ENCODE assay signal across 17 mouse cellular contexts in the genomic region with DNA sequence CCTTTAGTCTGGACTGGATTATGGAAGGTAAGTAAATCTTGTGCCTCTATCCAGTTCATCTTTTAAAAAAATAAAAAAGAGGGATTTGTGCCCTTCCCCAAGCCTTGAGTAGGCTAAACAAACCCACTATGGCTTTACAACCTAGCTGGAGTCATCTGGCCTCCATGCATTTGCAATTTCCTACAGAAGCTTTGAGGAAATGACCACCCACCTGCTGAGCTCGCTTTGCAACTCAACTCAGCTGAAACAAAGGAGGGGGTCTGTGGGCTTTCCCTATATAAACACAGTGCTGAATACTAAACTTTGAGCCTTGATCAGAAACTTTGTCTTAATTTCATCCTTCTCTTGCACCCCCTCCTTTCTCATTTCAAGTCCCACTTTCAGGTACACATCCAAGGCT.
A peak's percentile ranks its signal among the peaks of the same experiment; 100 is the strongest.
DNase-seq lines count a peak whose midpoint lies in the region.
"Had no signal": no experiment of that assay in that cellular context is flagged by ENCODE, and none has a peak within 500 bp of the region (broad histone marks: within the 10 kb centered on the region; RNA-seq: fewer than 3 reads in every experiment).

No protein-coding gene starts in this region.

- DNase-seq in embryo, embryonic 10.5 days (ENCODE audit: low spot score): peak; percentile 1
- DNase-seq in embryo, embryonic 10 days (ENCODE audit: low spot score): no peak
- DNase-seq in ES-CJ7 (ENCODE audit: low read depth, low spot score) (peak; percentile 54), WW6 (ENCODE audit: low read depth, low spot score) (peak; percentile 7)
- DNase-seq in mesoderm, embryonic 11.5 days (ENCODE audit: low read depth, low spot score): peak; percentile 4
- no peak for DNase-seq in cerebellum, postnatal 14 days
- DNase-seq in layer of hippocampus, adult 11-12 months (ENCODE audit: low spot score): no peak
- DNase-seq: adrenal gland, adult 8-10 months; adrenal gland, postnatal 14 days; adrenal gland, postnatal 36 days; B cell, adult 2 months; cerebellum, adult 11-12 months; cerebellum, adult 2 months; cerebellum, adult 9-10 months; cerebellum, postnatal 10 days; cerebellum, postnatal 36 days; forebrain, postnatal 0 days had no signal

Comparison
In these comparisons a context has a peak if more than half of its experiments do, and no peak if none do; other contexts are left out.
1. DNase-seq: peak in embryo, embryonic 10.5 days (single experiment), ES-CJ7 (single experiment), WW6 (single experiment) and mesoderm, embryonic 11.5 days (single experiment); none in embryo, embryonic 10 days (single experiment), cerebellum, postnatal 14 days (0 of 2) and layer of hippocampus, adult 11-12 months (single experiment).